Mouse (Mus musculus) embryonic facial prominence, embryonic 14.5 days (tissue): Measurements from ENCODE around the gene Trim44. TPM values are rescaled to one million over a fixed set of nuclear protein-coding genes. Genes with fewer than 3 reads are reported as not detected.
A peak's percentile ranks its signal among the peaks of the same experiment; 100 is the strongest.

ENCODE experiments used
- ATAC-seq: fragments of 200-750 bp; cut with Nextera tagmentation; 2 replicates; pipeline ENCODE4 v1.8.0; 2017; ENCODE audit warnings: low read depth, moderate number of reproducible peaks, moderate TSS enrichment
- DNase-seq: peaks from one replicate; pipeline ENCODE4 v3.0.0-alpha.2; 2015; ENCODE audit warnings: low spot score
- H3K27ac ChIP-seq: fragments of 300-500 bp; sonication (generic); replicated peaks from 2 replicates; pipeline ENCODE4 v1.5.1; 2014; ENCODE audit warnings: low read depth, mild to moderate bottlenecking, low read length, moderate library complexity
- H3K27me3 ChIP-seq: fragments of 300-500 bp; sonication (generic); replicated peaks from 2 replicates; pipeline ENCODE4 v1.6.1; 2014; ENCODE audit warnings: low read length; ENCODE audit not compliant: control insufficient read depth, insufficient read depth
- H3K36me3 ChIP-seq: fragments of 300-500 bp; sonication (generic); 2 replicates; pipeline ENCODE4 v1.6.1; 2014; ENCODE audit warnings: low read length, mixed read lengths; ENCODE audit not compliant: control insufficient read depth, insufficient read depth
- H3K4me1 ChIP-seq: fragments of 300-500 bp; sonication (generic); 2 replicates; pipeline ENCODE4 v1.6.1; 2014; ENCODE audit warnings: antibody characterized with exemption, low read length; ENCODE audit not compliant: control insufficient read depth, insufficient read depth
- H3K4me2 ChIP-seq: fragments of 300-500 bp; sonication (generic); 2 replicates; pipeline ENCODE4 v1.6.1; 2014; ENCODE audit warnings: low read depth, mild to moderate bottlenecking, low read length, moderate library complexity, mixed read lengths
- H3K4me3 ChIP-seq: fragments of 300-500 bp; sonication (generic); 2 replicates; pipeline ENCODE4 v1.5.1; 2014; ENCODE audit warnings: low read depth, mild to moderate bottlenecking, low read length
- H3K9ac ChIP-seq: fragments of 300-500 bp; sonication (generic); 2 replicates; pipeline ENCODE4 v1.6.1; 2014; ENCODE audit warnings: low read depth, mild to moderate bottlenecking, low read length, moderate library complexity, mixed read lengths
- H3K9me3 ChIP-seq: fragments of 300-500 bp; sonication (generic); 2 replicates; pipeline ENCODE4 v1.6.1; 2016; ENCODE audit warnings: low read length; ENCODE audit not compliant: control insufficient read depth
- WGBS: fragments of 180-500 bp; shearing (Covaris S2); extraction: QIAGEN DNeasy Blood & Tissue Kit; methylation state at CpG from one replicate; pipeline ENCODE4 v1.1.7; 2014; 5-methylcytosine and 5-hydroxymethylcytosine counted together
- polyA plus RNA-seq: library from polyadenylated mRNA; unstranded; fragments of >200 nt; fragmentation: Nextera tagmentation; extraction: Ambion mirVana; gene quantifications from 2 replicates; pipeline ENCODE4 v1.2.1, GENCODE M21; 2014

Trim44 gene
- polyA plus RNA-seq, 1 experiment from 2014 or later: 32.1 TPM

- WGBS: 36% methylated on average over 48 of the region's 48 CpGs
- Histone ChIP-seq H3K27ac (peak overlapping the region; percentile 97), H3K4me1 (peaks cover 17% of the 10 kb centered on the region), H3K4me3 (peak overlapping the region; percentile 75), H3K27me3 (no peaks in the 10 kb centered on the region), H3K4me2 (peak overlapping the region; percentile 90), H3K36me3 (no peaks in the 10 kb centered on the region), H3K9ac (peak overlapping the region; percentile 93), H3K9me3 (no peaks in the 10 kb centered on the region)
- DNase-seq: no peak
- ATAC-seq: no peak
Measured at GRCm38 (mm10) chr2:102399864-102400604, 7.6 kb downstream of the Trim44 start.

GRCm38 (mm10) chr2:102396493-102396892 is 11.1 kb downstream of the Trim44 start:
- Histone ChIP-seq H3K36me3 (no peaks in the 10 kb centered on the region), H3K4me2 (no peak overlapping the region), H3K4me3 (no peak overlapping the region), H3K4me1 (peaks cover 16% of the 10 kb centered on the region), H3K27me3 (no peaks in the 10 kb centered on the region), H3K9me3 (no peaks in the 10 kb centered on the region), H3K9ac (no peak overlapping the region), H3K27ac (no peak overlapping the region)
- ATAC-seq (no peak), DNase-seq (no peak)
- 88% methylated on average over 1 of the region's 1 CpGs for WGBS

GRCm38 (mm10) chr2:102393457-102393856 is 14.2 kb downstream of the Trim44 start:
- ATAC-seq (no peak), DNase-seq (no peak)
- no peak overlapping the region for H3K9ac ChIP-seq
- H3K27ac ChIP-seq: no peak overlapping the region
- H3K9me3 ChIP-seq: no peaks in the 10 kb centered on the region
- 68% methylated on average over 1 of the region's 1 CpGs for WGBS
- H3K4me2 ChIP-seq: no peak overlapping the region
- no peak overlapping the region for H3K4me3 ChIP-seq
- H3K27me3 ChIP-seq: no peaks in the 10 kb centered on the region
- H3K36me3 ChIP-seq: no peaks in the 10 kb centered on the region
- peaks cover 2% of the 10 kb centered on the region for H3K4me1 ChIP-seq

- Histone ChIP-seq H3K9me3 (no peaks in the 10 kb centered on the region), H3K4me1 (peaks cover 21% of the 10 kb centered on the region), H3K27ac (no peak overlapping the region)
Measured at GRCm38 (mm10) chr2:102385328-102385902, 22.2 kb downstream of the Trim44 start.

GRCm38 (mm10) chr2:102384496-102384895 is 23.1 kb downstream of the Trim44 start:
- Histone ChIP-seq H3K4me2 (no peak overlapping the region), H3K27me3 (no peaks in the 10 kb centered on the region), H3K4me3 (no peak overlapping the region), H3K9ac (no peak overlapping the region), H3K27ac (no peak overlapping the region), H3K36me3 (peaks cover 5% of the 10 kb centered on the region), H3K9me3 (no peaks in the 10 kb centered on the region), H3K4me1 (peaks cover 21% of the 10 kb centered on the region)
- DNase-seq (no peak), ATAC-seq (no peak)
- 54% methylated on average over 1 of the region's 1 CpGs for WGBS

More at GRCm38 (mm10) chr2:102385328-102385902, 22.2 kb downstream of the Trim44 start:
- H3K36me3 ChIP-seq: peaks cover 5% of the 10 kb centered on the region; the same call in 1 of the 2 replicates
- H3K4me3 ChIP-seq: no peak overlapping the region
- no peak overlapping the region for H3K9ac ChIP-seq
- DNase-seq: no peak
- no peak overlapping the region for H3K4me2 ChIP-seq
- H3K27me3 ChIP-seq: no peaks in the 10 kb centered on the region
- no peak for ATAC-seq

GRCm38 (mm10) chr2:102384057-102384456 is 23.6 kb downstream of the Trim44 start:
- DNase-seq: no peak
- peaks cover 21% of the 10 kb centered on the region for H3K4me1 ChIP-seq
- H3K36me3 ChIP-seq: peaks cover 5% of the 10 kb centered on the region
- no peak overlapping the region for H3K4me3 ChIP-seq
- ATAC-seq: no peak
- 38% methylated on average over 2 of the region's 2 CpGs for WGBS
- no peaks in the 10 kb centered on the region for H3K9me3 ChIP-seq
- H3K27me3 ChIP-seq: no peaks in the 10 kb centered on the region
- H3K9ac ChIP-seq: no peak overlapping the region
- H3K27ac ChIP-seq: no peak overlapping the region
- no peak overlapping the region for H3K4me2 ChIP-seq

GRCm38 (mm10) chr2:102383069-102383834 is 24.4 kb downstream of the Trim44 start:
- Histone ChIP-seq H3K4me1 (peaks cover 21% of the 10 kb centered on the region), H3K4me2 (no peak overlapping the region), H3K27ac (peak overlapping the region; percentile 48; the same call in 1 of the 2 replicates), H3K4me3 (no peak overlapping the region), H3K9ac (no peak overlapping the region), H3K36me3 (peaks cover 5% of the 10 kb centered on the region), H3K27me3 (no peaks in the 10 kb centered on the region), H3K9me3 (no peaks in the 10 kb centered on the region)
- no peak for ATAC-seq
- WGBS: 48% methylated on average over 3 of the region's 3 CpGs
- no peak for DNase-seq

GRCm38 (mm10) chr2:102382519-102382918 is 25.1 kb downstream of the Trim44 start:
- no peaks in the 10 kb centered on the region for H3K9me3 ChIP-seq
- H3K36me3 ChIP-seq: peaks cover 5% of the 10 kb centered on the region
- H3K27me3 ChIP-seq: no peaks in the 10 kb centered on the region
- peaks cover 21% of the 10 kb centered on the region for H3K4me1 ChIP-seq
- no peak for DNase-seq
- ATAC-seq: no peak
- WGBS: 57% methylated on average over 3 of the region's 3 CpGs
- H3K27ac ChIP-seq: no peak overlapping the region
- no peak overlapping the region for H3K4me3 ChIP-seq
- no peak overlapping the region for H3K9ac ChIP-seq
- H3K4me2 ChIP-seq: no peak overlapping the region
